Mouse (Mus musculus): Measurements from ENCODE around the gene Spata25. TPM values are rescaled to one million over a fixed set of nuclear protein-coding genes. Genes with fewer than 3 reads are reported as not detected.

Gene Spata25
- total and polyA plus RNA-seq, 3 experiments = 0.23 to 0.68 (median 0.60) TPM

GRCm38 (mm10) chr2:164786388-164786885 lies 41.9 kb downstream of the Spata25 start:
- 3% methylated on average over 15 of the region's 15 CpGs for WGBS
- DNase-seq = no peak
- H3K4me1 ChIP-seq (ENCODE audit: control insufficient read depth, insufficient read depth, low read length) = peaks cover 12% of the 10 kb centered on the region
- H3K27me3 ChIP-seq (ENCODE audit: control insufficient read depth, insufficient read depth, low read length) = no peaks in the 10 kb centered on the region
- H3K9ac ChIP-seq (ENCODE audit: low read depth, low read length) = peak overlapping the region; percentile 97
- intact Hi-C loops (cut with DNase I) = loop anchor here (5.0 kb wide), 1 partner anchor 39 kb away; the partner anchor contains the start of genes Dnttip1 and Wfdc3
- peak overlapping the region; percentile 88 for H3K4me3 ChIP-seq
- peak overlapping the region; percentile 94 for H3K27ac ChIP-seq
- H3K36me3 ChIP-seq (ENCODE audit: control insufficient read depth, insufficient read depth, low read length) = peaks cover 3% of the 10 kb centered on the region; the same call in 1 of the 2 replicates
- H3K79me2 ChIP-seq (replicated peaks; ENCODE audit: control insufficient read depth, insufficient read depth, low read length) = no peaks in the 10 kb centered on the region
- TF ChIP-seq EP300 (IDR thresholded peaks at IDR 0.05; ENCODE audit: insufficient read depth, low read depth, low read length) = no peak
- no peak for TF ChIP-seq POLR2A (IDR thresholded peaks at IDR 0.05; ENCODE audit: insufficient read depth, low read depth, low read length)
- no peak for TF ChIP-seq CTCF (IDR thresholded peaks at IDR 0.05)

- Histone ChIP-seq H3K4me1 (ENCODE audit: control insufficient read depth, insufficient read depth, low read length) (peaks cover 12% of the 10 kb centered on the region), H3K27me3 (ENCODE audit: control insufficient read depth, insufficient read depth, low read length) (no peaks in the 10 kb centered on the region), H3K27ac (peak within 1 kb of the TSS; percentile 94), H3K4me3 (peak within 1 kb of the TSS; percentile 88), H3K79me2 (replicated peaks; ENCODE audit: control insufficient read depth, insufficient read depth, low read length) (no peaks in the 10 kb centered on the region), H3K36me3 (ENCODE audit: control insufficient read depth, insufficient read depth, low read length) (peaks cover 3% of the 10 kb centered on the region; the same call in 1 of the 2 replicates), H3K9ac (ENCODE audit: low read depth, low read length) (peak within 1 kb of the TSS; percentile 97)
- TF ChIP-seq POLR2A (IDR thresholded peaks at IDR 0.05; ENCODE audit: insufficient read depth, low read depth, low read length) (peak; percentile 74), CTCF (IDR thresholded peaks at IDR 0.05) (peak; percentile 74), EP300 (IDR thresholded peaks at IDR 0.05; ENCODE audit: insufficient read depth, low read depth, low read length) (peak; percentile 40; the same call in 1 of the 2 replicates)
- intact Hi-C loops (cut with DNase I) = loop anchor here (5.0 kb wide), 1 partner anchor 38 kb away; the partner anchor contains the start of genes Dnttip1 and Wfdc3
- under 1% methylated on average over 81 of the region's 89 CpGs for WGBS
- peak; percentile 94 to 97 for DNase-seq
Observed at GRCm38 (mm10) chr2:164785481-164786387, 42.6 kb downstream of the Spata25 start, which contains the start of gene Snx21. TSS of gene Snx21 (plus strand) at chr2:164785823.

- peak in 1 of 2 experiments; percentile 28 for DNase-seq
- WGBS = 7% methylated on average over 7 of the region's 7 CpGs
- Histone ChIP-seq H3K27me3 (ENCODE audit: control insufficient read depth, insufficient read depth, low read length) (no peaks in the 10 kb centered on the region), H3K79me2 (replicated peaks; ENCODE audit: control insufficient read depth, insufficient read depth, low read length) (no peaks in the 10 kb centered on the region), H3K27ac (peak overlapping the region; percentile 94), H3K4me3 (peak overlapping the region; percentile 88), H3K9ac (ENCODE audit: low read depth, low read length) (peak overlapping the region; percentile 97), H3K36me3 (ENCODE audit: control insufficient read depth, insufficient read depth, low read length) (peaks cover 3% of the 10 kb centered on the region; the same call in 1 of the 2 replicates), H3K4me1 (ENCODE audit: control insufficient read depth, insufficient read depth, low read length) (peaks cover 12% of the 10 kb centered on the region)
- intact Hi-C loops (cut with DNase I) = loop anchor here (5.0 kb wide), 1 partner anchor 38 kb away; the partner anchor contains the start of genes Dnttip1 and Wfdc3
- TF ChIP-seq POLR2A (IDR thresholded peaks at IDR 0.05; ENCODE audit: insufficient read depth, low read depth, low read length) (no peak), CTCF (IDR thresholded peaks at IDR 0.05) (no peak), EP300 (IDR thresholded peaks at IDR 0.05; ENCODE audit: insufficient read depth, low read depth, low read length) (no peak)
Observed at GRCm38 (mm10) chr2:164784869-164785420, 43.4 kb downstream of the Spata25 start.

- no peak overlapping the region for H3K27ac ChIP-seq
- peaks cover 12% of the 10 kb centered on the region for H3K4me1 ChIP-seq (ENCODE audit: control insufficient read depth, insufficient read depth, low read length)
- peaks cover 3% of the 10 kb centered on the region; the same call in 1 of the 2 replicates for H3K36me3 ChIP-seq (ENCODE audit: control insufficient read depth, insufficient read depth, low read length)
- H3K79me2 ChIP-seq (replicated peaks; ENCODE audit: control insufficient read depth, insufficient read depth, low read length) = no peaks in the 10 kb centered on the region
- no peak for DNase-seq
- H3K4me3 ChIP-seq = no peak overlapping the region
- peak; percentile 53 for TF ChIP-seq CTCF (IDR thresholded peaks at IDR 0.05)
- TF ChIP-seq EP300 (IDR thresholded peaks at IDR 0.05; ENCODE audit: insufficient read depth, low read depth, low read length) = no peak
- WGBS = 80% methylated on average over 7 of the region's 7 CpGs
- intact Hi-C loops (cut with DNase I) = no loop called here
- H3K27me3 ChIP-seq (ENCODE audit: control insufficient read depth, insufficient read depth, low read length) = no peaks in the 10 kb centered on the region
- no peak overlapping the region for H3K9ac ChIP-seq (ENCODE audit: low read depth, low read length)
Observed at GRCm38 (mm10) chr2:164783926-164784581, 44.3 kb downstream of the Spata25 start.

GRCm38 (mm10) chr2:164781876-164782275 lies 46.5 kb downstream of the Spata25 start:
- no peaks in the 10 kb centered on the region for H3K79me2 ChIP-seq (replicated peaks; ENCODE audit: control insufficient read depth, insufficient read depth, low read length)
- intact Hi-C loops (cut with DNase I) = no loop called here
- H3K27ac ChIP-seq = no peak overlapping the region
- H3K4me1 ChIP-seq (ENCODE audit: control insufficient read depth, insufficient read depth, low read length) = peaks cover 7% of the 10 kb centered on the region
- TF ChIP-seq POLR2A (IDR thresholded peaks at IDR 0.05; ENCODE audit: insufficient read depth, low read depth, low read length) (no peak), EP300 (IDR thresholded peaks at IDR 0.05; ENCODE audit: insufficient read depth, low read depth, low read length) (no peak), CTCF (IDR thresholded peaks at IDR 0.05) (no peak)
- H3K9ac ChIP-seq (ENCODE audit: low read depth, low read length) = no peak overlapping the region
- no peaks in the 10 kb centered on the region for H3K27me3 ChIP-seq (ENCODE audit: control insufficient read depth, insufficient read depth, low read length)
- 66% methylated on average over 4 of the region's 4 CpGs for WGBS
- no peak for DNase-seq
- no peak overlapping the region for H3K4me3 ChIP-seq
- no peaks in the 10 kb centered on the region for H3K36me3 ChIP-seq (ENCODE audit: control insufficient read depth, insufficient read depth, low read length)

All from heart, adult 2 months (tissue).